Mouse (Mus musculus): ENCODE data around the gene Olfr1130.
"Not testable (repeated sequence)": the region's sequence is repeated elsewhere in the genome, so short reads cannot be mapped to it uniquely, and the experiment has no call there.

Gene Olfr1130

GRCm38 (mm10) chr2:87605912-87606311 lies at the start of gene Olfr1130:
TSS of gene Olfr1130 (plus strand) at chr2:87606212.
- DNase-seq (ENCODE audit: low read depth) = not testable (repeated sequence)

- DNase-seq (ENCODE audit: low read depth) = not testable (repeated sequence)
Measured at GRCm38 (mm10) chr2:87573602-87574001, 32.4 kb upstream of the Olfr1130 start, which contains the start of gene Olfr1129. TSS of gene Olfr1129 (plus strand) at chr2:87573902.

- DNase-seq (ENCODE audit: low read depth) = no peak
Measured at GRCm38 (mm10) chr2:87626804-87627203, 20.8 kb downstream of the Olfr1130 start, which contains the start of gene Olfr1131. TSS of gene Olfr1131 (plus strand) at chr2:87627104.

- DNase-seq (ENCODE audit: low read depth) = no peak
Measured at GRCm38 (mm10) chr2:87637435-87637834, 31.4 kb downstream of the Olfr1130 start, which contains the start of gene Olfr1132. TSS of gene Olfr1132 (minus strand) at chr2:87637535.

GRCm38 (mm10) chr2:87642441-87642840 lies 36.4 kb downstream of the Olfr1130 start:
- DNase-seq (ENCODE audit: low read depth) = no peak

GRCm38 (mm10) chr2:87647274-87647673 lies 41.3 kb downstream of the Olfr1130 start, which contains the start of gene Olfr1133:
TSS of gene Olfr1133 (minus strand) at chr2:87647374.
- no peak for DNase-seq (ENCODE audit: low read depth)

- DNase-seq (ENCODE audit: low read depth) = no peak
Measured at GRCm38 (mm10) chr2:87658360-87658759, 52.3 kb downstream of the Olfr1130 start, which contains the start of gene Olfr1134. TSS of gene Olfr1134 (minus strand) at chr2:87658460.
